Mouse (Mus musculus): ENCODE measurements around the gene Pik3r3. TPM values are rescaled to one million over a fixed set of nuclear protein-coding genes. Genes with fewer than 3 reads are reported as not detected.

Gene Pik3r3
- polyA plus RNA-seq, 1 experiment from 2014 or later, result 27.9 TPM

GRCm38 (mm10) chr4:116322127-116322526 is 100.7 kb downstream of the Pik3r3 start:
- ATAC-seq (ENCODE audit: low FRiP score, low read depth), result no peak
- H3K27ac ChIP-seq, result no peak overlapping the region
- no peak overlapping the region for H3K9ac ChIP-seq
- no peak overlapping the region for H3K4me2 ChIP-seq (replicated peaks)
- H3K4me1 ChIP-seq, result no peaks in the 10 kb centered on the region
- no peak overlapping the region for H3K4me3 ChIP-seq
- no peaks in the 10 kb centered on the region for H3K27me3 ChIP-seq
- peaks cover 80% of the 10 kb centered on the region for H3K36me3 ChIP-seq
- 87% methylated on average over 6 of the region's 6 CpGs for WGBS
- no peaks in the 10 kb centered on the region for H3K9me3 ChIP-seq

DNA sequence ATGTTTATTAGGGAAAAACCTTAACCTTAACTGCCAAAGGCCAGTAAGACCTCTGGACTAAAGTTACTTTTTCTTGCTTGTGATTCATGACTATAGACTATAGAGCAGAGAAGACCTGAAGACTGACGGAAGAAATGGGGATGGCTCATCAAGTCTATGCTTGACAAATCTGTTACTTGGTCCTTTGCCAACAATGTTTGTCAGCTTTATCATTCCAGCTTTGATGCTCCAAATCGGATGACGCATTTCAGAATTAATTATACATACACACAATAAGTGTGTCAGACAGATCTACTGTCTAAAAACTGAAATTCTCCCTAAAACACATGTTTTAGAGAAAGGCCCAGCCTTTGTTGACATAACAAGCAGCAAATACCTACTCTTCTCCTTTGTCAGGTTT is 107.8 kb downstream of the Pik3r3 start:
- Histone ChIP-seq H3K9ac (no peak overlapping the region), H3K4me1 (no peaks in the 10 kb centered on the region), H3K36me3 (peaks cover 38% of the 10 kb centered on the region), H3K4me3 (no peak overlapping the region), H3K9me3 (no peaks in the 10 kb centered on the region), H3K27me3 (no peaks in the 10 kb centered on the region), H3K27ac (no peak overlapping the region), H3K4me2 (replicated peaks) (no peak overlapping the region)
- 90% methylated on average over 3 of the region's 3 CpGs for WGBS
- ATAC-seq (ENCODE audit: low FRiP score, low read depth), result no peak

- H3K4me2 ChIP-seq (replicated peaks), result no peak overlapping the region
- no peak overlapping the region for H3K9ac ChIP-seq
- H3K4me1 ChIP-seq, result no peaks in the 10 kb centered on the region
- 78% methylated on average over 1 of the region's 1 CpGs for WGBS
- no peak for ATAC-seq (ENCODE audit: low FRiP score, low read depth)
- no peaks in the 10 kb centered on the region for H3K9me3 ChIP-seq
- no peaks in the 10 kb centered on the region for H3K27me3 ChIP-seq
- no peak overlapping the region for H3K27ac ChIP-seq
- H3K36me3 ChIP-seq, result no peaks in the 10 kb centered on the region
- no peak overlapping the region for H3K4me3 ChIP-seq
Measured at GRCm38 (mm10) chr4:116336294-116336693, 114.9 kb downstream of the Pik3r3 start.

DNA sequence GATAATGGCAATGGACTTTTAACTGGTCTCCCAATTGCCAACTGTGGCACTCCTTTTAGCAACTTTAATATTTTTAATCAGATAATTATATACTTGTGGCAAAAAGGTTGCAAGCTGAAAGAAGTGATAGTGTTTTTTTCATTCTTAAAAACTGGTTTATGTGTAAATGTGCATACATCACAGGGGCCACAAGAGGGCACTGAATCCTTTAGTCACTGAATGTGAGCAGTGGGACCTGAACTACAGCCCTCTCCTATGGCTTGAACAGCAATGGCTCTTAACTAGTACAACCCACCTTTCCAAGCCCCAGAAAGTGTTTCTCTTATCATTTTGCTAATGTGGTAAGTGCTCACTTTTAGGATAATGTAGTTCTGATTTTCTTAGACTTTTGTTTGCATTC is 120.7 kb downstream of the Pik3r3 start:
- ATAC-seq (ENCODE audit: low FRiP score, low read depth), result no peak
- H3K4me1 ChIP-seq, result no peaks in the 10 kb centered on the region
- H3K4me3 ChIP-seq, result no peak overlapping the region
- no peak overlapping the region for H3K9ac ChIP-seq
- H3K27ac ChIP-seq, result no peak overlapping the region
- H3K27me3 ChIP-seq, result no peaks in the 10 kb centered on the region
- no peaks in the 10 kb centered on the region for H3K9me3 ChIP-seq
- no peaks in the 10 kb centered on the region for H3K36me3 ChIP-seq
- no peak overlapping the region for H3K4me2 ChIP-seq (replicated peaks)

DNA sequence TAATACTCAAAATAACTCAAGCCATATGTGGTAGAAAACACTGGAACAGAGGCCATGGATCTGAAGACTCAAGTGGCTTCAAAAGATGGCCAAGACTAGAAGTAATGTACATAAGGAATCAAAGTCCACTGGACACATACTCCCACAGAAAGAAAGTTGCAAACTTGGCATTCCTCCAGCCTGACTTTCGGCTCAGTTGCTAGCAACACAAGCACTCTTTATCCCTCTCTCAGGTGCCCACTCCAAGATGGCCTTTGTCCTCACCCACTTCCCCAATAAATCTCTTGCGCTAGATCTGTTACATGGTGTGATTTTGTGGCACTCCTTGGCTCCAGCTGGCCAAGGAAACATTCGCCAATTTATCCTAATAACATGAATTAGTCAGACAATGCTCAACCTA is 131.1 kb downstream of the Pik3r3 start:
- no peaks in the 10 kb centered on the region for H3K9me3 ChIP-seq
- ATAC-seq (ENCODE audit: low FRiP score, low read depth), result no peak
- no peak overlapping the region for H3K27ac ChIP-seq
- H3K36me3 ChIP-seq, result peaks cover 2% of the 10 kb centered on the region; the same call in 1 of the 2 replicates
- H3K27me3 ChIP-seq, result no peaks in the 10 kb centered on the region
- no peak overlapping the region for H3K9ac ChIP-seq
- no peak overlapping the region for H3K4me3 ChIP-seq
- H3K4me2 ChIP-seq (replicated peaks), result no peak overlapping the region
- 0 out of 2 replicates have a peak, but pooled peaks cover 3% of the 10 kb centered on the region for H3K4me1 ChIP-seq
- WGBS, result 79% methylated on average over 3 of the region's 3 CpGs

Other genes with a start within 250 kb of the Pik3r3 start
- 0.61 and 0.75 TPM in 2 replicates for gene Faah, start 203.7 kb upstream of the Pik3r3 start, polyA plus RNA-seq (2015; fragmentation: Nextera tagmentation; extraction: Ambion mirVana)
- gene Nsun4, start 167.7 kb upstream of the Pik3r3 start, polyA plus RNA-seq (2015; fragmentation: Nextera tagmentation; extraction: Ambion mirVana), result 19.8 and 20.0 TPM in 2 replicates
- gene Uqcrh, start 146.5 kb upstream of the Pik3r3 start, polyA plus RNA-seq (2015; fragmentation: Nextera tagmentation; extraction: Ambion mirVana), result 456 and 481 TPM in 2 replicates
- gene Lrrc41, start 146.3 kb upstream of the Pik3r3 start, polyA plus RNA-seq (2015; fragmentation: Nextera tagmentation; extraction: Ambion mirVana), result 83.1 and 86.8 TPM in 2 replicates
- 38.0 TPM in 2 replicates for gene Rad54l, start 97.9 kb upstream of the Pik3r3 start, polyA plus RNA-seq (2015; fragmentation: Nextera tagmentation; extraction: Ambion mirVana)
- 63.4 and 69.0 TPM in 2 replicates for gene Pomgnt1, start 97.8 kb upstream of the Pik3r3 start, polyA plus RNA-seq (2015; fragmentation: Nextera tagmentation; extraction: Ambion mirVana)
- 2.3 and 2.6 TPM in 2 replicates for gene Lurap1, start 70.3 kb upstream of the Pik3r3 start, polyA plus RNA-seq (2015; fragmentation: Nextera tagmentation; extraction: Ambion mirVana)
- gene Tspan1, start 54.0 kb upstream of the Pik3r3 start, polyA plus RNA-seq (2015; fragmentation: Nextera tagmentation; extraction: Ambion mirVana), result 0.10 TPM in 1 of 2 replicates, not detected in the other
- gene 1700042G07Rik, start 48.2 kb upstream of the Pik3r3 start, polyA plus RNA-seq (2015; fragmentation: Nextera tagmentation; extraction: Ambion mirVana), result not detected in 2 replicates
- not detected in 2 replicates for gene Gm49337, start 48.2 kb upstream of the Pik3r3 start, polyA plus RNA-seq (2015; fragmentation: Nextera tagmentation; extraction: Ambion mirVana)
- gene Mast2, start 242.6 kb downstream of the Pik3r3 start, polyA plus RNA-seq (2015; fragmentation: Nextera tagmentation; extraction: Ambion mirVana), result 14.7 and 15.1 TPM in 2 replicates

Data from limb, embryonic 13.5 days (tissue).